Mouse (Mus musculus): ENCODE results near the gene Ltbp1.

DNA sequence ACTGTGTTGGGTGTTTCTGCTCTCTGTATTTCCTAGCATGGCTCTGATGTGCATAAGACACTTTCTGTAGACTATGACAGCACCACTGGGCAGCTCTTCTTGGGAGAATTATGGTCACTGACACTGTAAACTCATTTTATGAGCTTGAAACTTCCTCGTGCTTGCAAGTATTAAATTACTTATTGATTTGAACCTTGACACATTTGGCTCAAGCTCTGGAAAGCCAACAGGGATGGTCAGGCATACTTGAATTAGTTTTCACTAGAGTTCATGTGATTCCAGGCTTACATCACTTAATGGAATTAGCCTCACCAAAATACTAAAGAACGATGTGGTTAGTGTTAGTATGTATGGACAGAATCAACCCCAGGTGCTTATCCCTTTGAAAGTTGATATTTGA is 76.0 kb downstream of the Ltbp1 start:
- TF ChIP-seq CTCF (conservative IDR thresholded peaks at IDR 0.05; ENCODE audit: low read length), result no peak
- no peak for TF ChIP-seq NANOG (IDR thresholded peaks at IDR 0.05; ENCODE audit: borderline replicate concordance, low read length)
- TF ChIP-seq POU5F1 (IDR thresholded peaks at IDR 0.05; ENCODE audit: borderline replicate concordance, low read length), result no peak

All from E14TG2a.4 (cell line).